Mouse (Mus musculus) myocyte (in vitro differentiated cells): ENCODE results near the gene Bpifb9b. TPM values are rescaled to one million over a fixed set of nuclear protein-coding genes. Genes with fewer than 3 reads are reported as not detected.
"Not testable (repeated sequence)": the region's sequence is repeated elsewhere in the genome, so short reads cannot be mapped to it uniquely, and the experiment has no call there.

Source experiments
- H3K27me3 ChIP-seq: one replicate; pipeline ENCODE4 v1.6.1; 2011; ENCODE audit not compliant: control insufficient read depth, insufficient read depth, insufficient read length
- H3K36me3 ChIP-seq: one replicate; pipeline ENCODE4 v1.6.1; 2011; ENCODE audit not compliant: control insufficient read depth, insufficient read depth
- H3K4me2 ChIP-seq: one replicate; pipeline ENCODE4 v1.6.1; 2011; ENCODE audit warnings: low read depth, control low read depth
- H3K4me3 ChIP-seq: one replicate; pipeline ENCODE4 v1.5.1; 2011; ENCODE audit warnings: mild to moderate bottlenecking, control low read depth, moderate library complexity
- H3K79me2 ChIP-seq: one replicate; pipeline ENCODE4 v1.6.1; 2011; ENCODE audit not compliant: control insufficient read depth, insufficient read depth
- H3ac ChIP-seq: one replicate; pipeline ENCODE4 v1.6.1; 2011; ENCODE audit not compliant: control insufficient read depth, insufficient read length
- CEBPB ChIP-seq: IDR thresholded peaks from 2 replicates; pipeline ENCODE4 v1.6.1; 2011; ENCODE audit warnings: mild to moderate bottlenecking, moderate library complexity; ENCODE audit not compliant: poor library complexity, insufficient read depth, severe bottlenecking
- E2F4 ChIP-seq: IDR thresholded peaks from one replicate; pipeline ENCODE4 v1.6.1; 2011; ENCODE audit warnings: mild to moderate bottlenecking, control low read depth, moderate library complexity; ENCODE audit not compliant: insufficient read depth
- MAX ChIP-seq: IDR thresholded peaks from one replicate; pipeline ENCODE4 v1.6.1; 2011; ENCODE audit warnings: low read depth, mild to moderate bottlenecking, control low read depth
- MYOD1 ChIP-seq, 3 experiments: IDR thresholded peaks; one replicate each; pipeline ENCODE4 v1.6.1; 2011; ENCODE audit warnings: control low read depth in 2 of 3, low read depth in 2 of 3, mild to moderate bottlenecking in 2 of 3, moderate library complexity in 1 of 3; ENCODE audit not compliant: insufficient read length in 2 of 3, control insufficient read depth in 1 of 3
- MYOG ChIP-seq, 3 experiments: IDR thresholded peaks; one replicate each; pipeline ENCODE4 v1.6.1; 2011; ENCODE audit warnings: control low read depth in 2 of 3, low read depth in 2 of 3, mild to moderate bottlenecking in 2 of 3; ENCODE audit not compliant: insufficient read length in 2 of 3, control insufficient read depth in 1 of 3, insufficient read depth in 1 of 3
- POLR2A ChIP-seq: IDR thresholded peaks from one replicate; pipeline ENCODE4 v1.6.1; 2011; ENCODE audit warnings: low read depth, mild to moderate bottlenecking, control low read depth, moderate library complexity; ENCODE audit not compliant: insufficient read length
- POLR2AphosphoS2 ChIP-seq: IDR thresholded peaks from one replicate; pipeline ENCODE4 v1.6.1; 2011; ENCODE audit warnings: low read depth, control low read depth; ENCODE audit not compliant: insufficient read length
- REST ChIP-seq: IDR thresholded peaks from one replicate; pipeline ENCODE4 v1.6.1; 2011; ENCODE audit warnings: mild to moderate bottlenecking, control low read depth, moderate library complexity; ENCODE audit not compliant: insufficient read depth, insufficient read length
- SRF ChIP-seq: IDR thresholded peaks from one replicate; pipeline ENCODE4 v1.6.1; 2011; ENCODE audit warnings: low read depth; ENCODE audit not compliant: control insufficient read depth, insufficient read length
- TCF12 ChIP-seq: IDR thresholded peaks from one replicate; pipeline ENCODE4 v1.6.1; 2011; ENCODE audit warnings: mild to moderate bottlenecking, control low read depth; ENCODE audit not compliant: poor library complexity, insufficient read depth, severe bottlenecking
- TCF3 ChIP-seq: IDR thresholded peaks from one replicate; pipeline ENCODE4 v1.6.1; 2011; ENCODE audit warnings: low read depth, control low read depth; ENCODE audit not compliant: insufficient read length
- USF1 ChIP-seq: IDR thresholded peaks from one replicate; pipeline ENCODE4 v1.6.1; 2011; ENCODE audit warnings: low read depth, mild to moderate bottlenecking, control low read depth, moderate library complexity
- polyA plus RNA-seq: library from polyadenylated mRNA; unstranded; fragments of >200 nt; fragmentation: generic; extraction: Trizol; gene quantifications from one replicate; pipeline ENCODE4 v1.2.1, GENCODE M21; 2012; ENCODE audit warnings: missing spikeins

Bpifb9b gene
- polyA plus RNA-seq: not detected

- H3K4me3 ChIP-seq, H3ac ChIP-seq, H3K27me3 ChIP-seq, H3K79me2 ChIP-seq, H3K4me2 ChIP-seq, H3K36me3 ChIP-seq: not testable (repeated sequence)
These were observed at the start of gene Bpifb9b for GRCm38 (mm10) chr2:154306927-154307326. Gene Bpifb9b, plus strand, starts transcription at chr2:154307227.

DNA sequence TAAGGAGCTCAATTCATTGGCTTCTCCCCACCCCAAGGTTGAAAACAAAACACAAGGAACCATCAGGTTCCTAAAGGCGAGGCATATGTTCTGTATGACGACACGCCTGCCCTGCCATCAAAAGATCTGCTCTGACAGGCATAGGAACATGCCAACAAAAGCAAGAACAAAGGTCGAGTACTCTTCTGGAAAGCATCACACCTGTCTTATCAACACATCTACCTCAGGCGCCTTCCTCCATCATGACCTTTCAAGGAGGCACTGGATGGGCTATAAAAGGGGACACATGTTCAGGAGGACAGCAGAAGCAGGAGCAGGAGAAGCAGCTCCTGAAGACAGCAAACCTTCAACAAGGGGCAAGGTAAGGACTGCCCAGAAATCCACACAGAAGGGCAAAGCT lies 49.5 kb upstream of the Bpifb9b start, which contains the start of gene Bpifb9a:
TSS of gene Bpifb9a (plus strand) at position 301 of the 400 bp plus-strand sequence.
- not testable (repeated sequence) for H3K27me3 ChIP-seq, H3K79me2 ChIP-seq, H3K4me3 ChIP-seq, H3K4me2 ChIP-seq, H3ac ChIP-seq, H3K36me3 ChIP-seq

GRCm38 (mm10) chr2:154264397-154264796 lies 42.6 kb upstream of the Bpifb9b start:
- not testable (repeated sequence) for H3K79me2 ChIP-seq, H3K36me3 ChIP-seq, H3K4me3 ChIP-seq, H3ac ChIP-seq, H3K27me3 ChIP-seq, H3K4me2 ChIP-seq

GRCm38 (mm10) chr2:154291866-154292265 lies 15.2 kb upstream of the Bpifb9b start:
- not testable (repeated sequence) for H3K4me2 ChIP-seq, H3ac ChIP-seq, H3K79me2 ChIP-seq, H3K36me3 ChIP-seq, H3K4me3 ChIP-seq, H3K27me3 ChIP-seq

DNA sequence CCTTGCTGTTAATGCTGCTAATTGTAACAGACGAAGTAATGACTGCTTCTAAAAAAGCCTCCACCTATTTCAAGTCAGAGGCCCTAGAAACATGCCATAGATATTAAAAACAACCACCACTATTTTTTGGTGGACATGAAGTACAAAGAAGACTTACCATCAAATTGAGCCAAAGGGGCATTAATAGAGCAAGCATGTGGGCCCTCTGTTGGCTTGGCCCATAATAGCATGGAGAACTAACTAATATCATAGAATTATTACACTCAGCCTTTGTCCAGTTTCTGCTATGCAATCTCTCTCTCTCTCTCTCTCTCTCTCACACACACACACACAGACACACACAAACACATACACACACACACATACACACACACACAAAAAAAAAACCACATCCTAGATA lies 14.2 kb upstream of the Bpifb9b start:
- Histone ChIP-seq H3K36me3 (no peaks in the 10 kb centered on the region), H3K27me3 (no peaks in the 10 kb centered on the region), H3K4me3 (no peak overlapping the region), H3K4me2 (no peak overlapping the region), H3K79me2 (no peaks in the 10 kb centered on the region), H3ac (no peak overlapping the region)
- no peak for TF ChIP-seq TCF3
- no peak for TF ChIP-seq POLR2A
- TF ChIP-seq POLR2AphosphoS2: no peak
- no peak for TF ChIP-seq CEBPB
- no peak for TF ChIP-seq REST
- TF ChIP-seq MYOD1 (IDR thresholded peaks at IDR 0.05; ENCODE audit: control insufficient read depth in 1 of 3, insufficient read length in 2 of 3, low read depth in 2 of 3): no peak
- no peak for TF ChIP-seq USF1
- TF ChIP-seq E2F4: no peak
- TF ChIP-seq TCF12: no peak

DNA sequence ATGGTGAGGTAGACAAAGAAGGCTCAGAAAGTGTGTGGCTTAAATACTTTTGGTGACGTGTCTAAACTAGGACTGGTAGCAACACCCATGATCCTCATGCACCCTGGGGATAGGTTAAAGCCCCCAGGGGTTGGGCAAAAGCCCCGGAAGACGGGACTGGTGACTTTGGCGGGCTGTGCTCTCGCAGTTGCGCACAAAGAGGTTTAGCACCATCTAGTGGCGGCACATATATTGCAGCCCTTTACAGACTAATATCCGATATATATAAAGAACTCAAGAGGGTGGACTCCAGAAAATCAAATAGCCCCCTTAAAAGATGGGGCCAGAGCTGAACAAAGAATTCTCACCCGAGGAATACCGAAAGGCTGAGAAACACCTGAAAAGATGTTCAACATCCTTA lies 12.3 kb upstream of the Bpifb9b start:
- not testable (repeated sequence) for H3K27me3 ChIP-seq, H3ac ChIP-seq, H3K4me3 ChIP-seq, H3K79me2 ChIP-seq, H3K36me3 ChIP-seq
- H3K4me2 ChIP-seq: peak overlapping the region; percentile 30

GRCm38 (mm10) chr2:154300496-154300895 lies 6.5 kb upstream of the Bpifb9b start:
- no peak overlapping the region for H3K4me3 ChIP-seq
- no peak for TF ChIP-seq REST
- TF ChIP-seq MYOG (IDR thresholded peaks at IDR 0.05; ENCODE audit: control insufficient read depth in 1 of 3, insufficient read depth in 1 of 3, insufficient read length in 2 of 3, low read depth in 2 of 3): no peak
- no peak for TF ChIP-seq CEBPB
- TF ChIP-seq POLR2AphosphoS2: no peak
- no peak for TF ChIP-seq TCF3
- no peak for TF ChIP-seq MYOD1 (IDR thresholded peaks at IDR 0.05; ENCODE audit: control insufficient read depth in 1 of 3, insufficient read length in 2 of 3, low read depth in 2 of 3)
- TF ChIP-seq TCF12: no peak
- TF ChIP-seq E2F4: no peak
- TF ChIP-seq POLR2A: no peak
- no peak for TF ChIP-seq USF1
- no peak for TF ChIP-seq SRF
- no peak for TF ChIP-seq MAX
- H3K36me3 ChIP-seq: no peaks in the 10 kb centered on the region
- H3K4me2 ChIP-seq: no peak overlapping the region
- no peaks in the 10 kb centered on the region for H3K27me3 ChIP-seq
- no peaks in the 10 kb centered on the region for H3K79me2 ChIP-seq
- no peak overlapping the region for H3ac ChIP-seq
